Mouse (Mus musculus): Measurements from ENCODE around the gene AB124611.

DNA sequence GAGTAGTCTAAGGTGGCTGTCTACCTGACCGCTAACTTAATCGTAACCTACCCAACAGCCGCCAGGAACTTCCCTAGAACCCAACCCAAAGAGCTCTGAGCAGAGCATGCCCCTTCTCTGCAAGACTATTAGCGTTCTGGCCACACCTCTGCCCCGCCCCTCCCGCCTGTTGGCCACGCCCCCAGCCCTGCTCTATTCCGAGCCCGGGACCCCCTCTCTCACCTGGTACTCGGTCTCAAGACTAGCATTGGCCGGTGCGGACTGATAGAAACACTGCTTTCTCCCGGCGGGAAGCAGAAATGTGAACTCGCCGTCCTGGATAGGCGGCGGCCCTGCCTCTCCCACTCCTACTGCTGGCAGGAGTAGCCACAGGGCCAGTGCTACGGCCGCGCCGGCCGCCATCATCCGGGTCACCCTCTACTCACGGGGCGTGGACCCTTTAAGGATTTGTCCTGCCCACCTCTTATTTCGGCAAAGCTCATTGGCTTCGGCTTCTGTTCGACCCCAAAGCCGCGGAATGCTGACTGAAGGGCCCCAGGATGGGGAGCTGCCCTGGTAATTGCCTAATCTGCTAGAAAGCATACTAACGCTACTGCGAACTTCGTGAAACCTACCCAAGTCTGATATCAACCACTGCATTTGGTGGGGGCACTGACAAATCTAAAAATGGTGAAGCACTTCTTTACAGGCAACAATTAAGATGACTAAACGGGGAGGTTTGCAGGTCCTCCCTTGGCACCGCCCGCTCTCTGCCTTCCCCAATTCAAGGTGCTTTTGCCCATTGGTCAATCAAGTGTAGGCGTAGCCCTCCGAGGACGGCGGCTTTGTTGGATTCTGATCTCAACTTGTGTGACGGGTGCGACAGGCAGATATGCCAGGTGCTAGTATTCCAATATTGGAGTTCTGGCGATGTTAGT, 15.9 kb upstream of the AB124611 start, which contains the start of gene Tmed1:
- TF ChIP-seq CTCF (IDR thresholded peaks at IDR 0.05; ENCODE audit: insufficient read depth, low read length) (no peak), POLR2A (IDR thresholded peaks at IDR 0.05; ENCODE audit: borderline replicate concordance, extremely low read depth, low read depth, low read length) (peak; percentile 61; the same call in 1 of the 2 replicates)

All from lung, adult 2 months (tissue).